Mouse (Mus musculus) limb, embryonic 11.5 days (tissue): ENCODE results near the gene Dusp1. TPM values are rescaled to one million over a fixed set of nuclear protein-coding genes. Genes with fewer than 3 reads are reported as not detected.
A peak's percentile ranks its signal among the peaks of the same experiment; 100 is the strongest.

Experiments used
- ATAC-seq: fragments of 200-750 bp; cut with Nextera tagmentation; 2 replicates; pipeline ENCODE4 v1.8.0; 2017; ENCODE audit warnings: low read depth; ENCODE audit not compliant: insufficient number of reproducible peaks, low FRiP score, low TSS enrichment
- DNase-seq: peaks from one replicate; pipeline ENCODE4 v3.0.0-alpha.2; 2015; ENCODE audit warnings: low spot score
- H3K27ac ChIP-seq: fragments of 300-500 bp; sonication (generic); replicated peaks from 2 replicates; pipeline ENCODE4 v1.5.1; 2014; ENCODE audit warnings: low read depth, mild to moderate bottlenecking, low read length
- H3K27me3 ChIP-seq: fragments of 300-500 bp; sonication (generic); 2 replicates; pipeline ENCODE4 v1.6.1; 2014; ENCODE audit warnings: mild to moderate bottlenecking, low read length, mixed read lengths; ENCODE audit not compliant: control insufficient read depth, insufficient read depth
- H3K36me3 ChIP-seq: fragments of 300-500 bp; sonication (generic); 2 replicates; pipeline ENCODE4 v1.6.1; 2014; ENCODE audit warnings: mild to moderate bottlenecking, low read length, moderate library complexity, mixed read lengths; ENCODE audit not compliant: control insufficient read depth, insufficient read depth
- H3K4me1 ChIP-seq: fragments of 300-500 bp; sonication (generic); 2 replicates; pipeline ENCODE4 v1.6.1; 2014; ENCODE audit warnings: low read length, mixed read lengths; ENCODE audit not compliant: control insufficient read depth, insufficient read depth
- H3K4me2 ChIP-seq: fragments of 300-500 bp; sonication (generic); 2 replicates; pipeline ENCODE4 v1.6.1; 2014; ENCODE audit warnings: low read depth, mild to moderate bottlenecking, moderate library complexity; ENCODE audit not compliant: severe bottlenecking
- H3K4me3 ChIP-seq: fragments of 300-500 bp; sonication (generic); 2 replicates; pipeline ENCODE4 v1.5.1; 2014; ENCODE audit warnings: low read depth, low read length
- H3K9ac ChIP-seq: fragments of 300-500 bp; sonication (generic); 2 replicates; pipeline ENCODE4 v1.6.1; 2014; ENCODE audit warnings: mild to moderate bottlenecking, low read length
- H3K9me3 ChIP-seq: fragments of 300-500 bp; sonication (generic); 2 replicates; pipeline ENCODE4 v1.6.1; 2016; ENCODE audit warnings: low read length; ENCODE audit not compliant: control insufficient read depth
- WGBS: fragments of 180-500 bp; shearing (Covaris S2); extraction: QIAGEN DNeasy Blood & Tissue Kit; methylation state at CpG from one replicate; pipeline ENCODE4 v1.1.7; 2014; 5-methylcytosine and 5-hydroxymethylcytosine counted together
- polyA plus RNA-seq: library from polyadenylated mRNA; unstranded; fragments of >200 nt; fragmentation: Nextera tagmentation; extraction: Ambion mirVana; gene quantifications from 2 replicates; pipeline ENCODE4 v1.2.1, GENCODE M21; 2014

Dusp1 gene
- polyA plus RNA-seq, 1 experiment from 2014 or later = 22.8 TPM

DNA sequence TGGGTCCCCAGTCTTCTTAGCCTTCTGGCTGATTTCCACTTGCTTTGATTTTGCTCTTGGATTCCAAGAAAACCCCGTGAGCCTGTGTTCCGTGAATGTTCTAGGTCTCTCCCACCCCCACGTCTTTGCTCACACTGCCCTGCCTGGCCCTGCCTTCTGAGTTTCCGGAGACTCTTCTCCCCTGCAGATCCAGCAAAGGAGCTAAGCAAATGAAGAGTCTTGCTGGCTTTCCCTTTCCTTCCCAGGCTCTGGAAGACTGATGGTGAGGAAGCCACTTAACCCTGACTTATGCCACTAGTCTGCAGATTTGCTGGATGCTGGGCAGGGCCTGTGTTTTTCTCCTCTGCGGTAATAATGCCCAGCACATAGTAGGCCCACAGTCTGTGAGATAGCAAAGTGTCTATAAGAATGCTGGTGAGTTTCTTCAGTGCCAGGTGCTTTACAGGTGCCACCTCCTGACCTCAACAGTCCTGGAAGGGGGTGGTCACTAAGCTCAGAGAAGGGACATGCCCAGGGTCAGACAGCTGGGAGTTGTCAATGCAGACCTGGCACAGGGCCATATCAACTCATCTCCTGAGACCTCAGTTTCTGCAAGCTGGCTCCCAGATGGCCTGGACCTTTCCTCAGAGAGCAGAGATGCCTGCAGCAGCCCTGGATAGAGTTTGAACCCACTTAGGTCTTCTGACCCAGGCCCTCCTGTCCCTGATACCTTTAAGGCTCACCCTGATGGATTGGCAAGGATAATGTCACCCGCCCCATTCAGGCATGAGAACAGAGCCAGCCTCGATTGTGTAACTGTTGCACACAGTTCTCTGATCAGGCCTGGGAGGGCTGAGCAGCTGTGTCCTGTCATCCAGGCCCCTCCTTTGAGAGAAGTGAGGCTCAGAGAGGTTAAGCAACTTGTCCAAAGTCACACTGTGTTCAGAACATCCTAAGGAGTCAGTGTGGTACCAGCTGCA lies 49.8 kb downstream of the Dusp1 start:
- DNase-seq = no peak
- Histone ChIP-seq H3K4me1 (peaks cover 1% of the 10 kb centered on the region; the same call in 1 of the 2 replicates), H3K4me2 (no peak overlapping the region), H3K4me3 (no peak overlapping the region), H3K9ac (no peak overlapping the region), H3K36me3 (no peaks in the 10 kb centered on the region), H3K9me3 (no peaks in the 10 kb centered on the region), H3K27me3 (no peaks in the 10 kb centered on the region), H3K27ac (no peak overlapping the region)
- WGBS = 66% methylated on average over 7 of the region's 7 CpGs
- ATAC-seq = no peak

DNA sequence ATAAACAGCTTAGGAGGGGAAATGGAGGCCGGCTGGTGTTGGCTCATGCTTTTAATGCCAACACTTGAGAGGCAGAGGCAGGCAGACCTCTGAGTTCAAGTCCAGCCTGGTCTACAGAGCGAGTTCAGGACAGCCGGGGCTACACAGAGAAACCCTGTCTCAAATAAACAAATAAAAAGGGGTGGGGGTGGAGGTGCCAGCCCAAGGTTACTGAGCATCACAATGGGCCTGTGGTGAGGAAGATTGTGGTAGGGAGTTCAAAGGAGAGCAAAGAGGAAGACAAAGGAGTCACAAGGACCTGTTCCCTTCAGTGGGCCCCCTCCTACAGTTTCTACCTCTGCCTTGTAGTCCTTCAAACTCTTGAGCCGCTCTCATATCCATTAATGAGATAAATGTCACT lies 50.7 kb downstream of the Dusp1 start:
- Histone ChIP-seq H3K27me3 (no peaks in the 10 kb centered on the region), H3K4me1 (peaks cover 9% of the 10 kb centered on the region; the same call in 1 of the 2 replicates), H3K27ac (no peak overlapping the region), H3K4me2 (no peak overlapping the region), H3K36me3 (peaks cover under 1% of the 10 kb centered on the region; the same call in 1 of the 2 replicates), H3K9ac (no peak overlapping the region), H3K4me3 (no peak overlapping the region), H3K9me3 (no peaks in the 10 kb centered on the region)
- 56% methylated on average over 4 of the region's 4 CpGs for WGBS
- DNase-seq = no peak
- no peak for ATAC-seq

DNA sequence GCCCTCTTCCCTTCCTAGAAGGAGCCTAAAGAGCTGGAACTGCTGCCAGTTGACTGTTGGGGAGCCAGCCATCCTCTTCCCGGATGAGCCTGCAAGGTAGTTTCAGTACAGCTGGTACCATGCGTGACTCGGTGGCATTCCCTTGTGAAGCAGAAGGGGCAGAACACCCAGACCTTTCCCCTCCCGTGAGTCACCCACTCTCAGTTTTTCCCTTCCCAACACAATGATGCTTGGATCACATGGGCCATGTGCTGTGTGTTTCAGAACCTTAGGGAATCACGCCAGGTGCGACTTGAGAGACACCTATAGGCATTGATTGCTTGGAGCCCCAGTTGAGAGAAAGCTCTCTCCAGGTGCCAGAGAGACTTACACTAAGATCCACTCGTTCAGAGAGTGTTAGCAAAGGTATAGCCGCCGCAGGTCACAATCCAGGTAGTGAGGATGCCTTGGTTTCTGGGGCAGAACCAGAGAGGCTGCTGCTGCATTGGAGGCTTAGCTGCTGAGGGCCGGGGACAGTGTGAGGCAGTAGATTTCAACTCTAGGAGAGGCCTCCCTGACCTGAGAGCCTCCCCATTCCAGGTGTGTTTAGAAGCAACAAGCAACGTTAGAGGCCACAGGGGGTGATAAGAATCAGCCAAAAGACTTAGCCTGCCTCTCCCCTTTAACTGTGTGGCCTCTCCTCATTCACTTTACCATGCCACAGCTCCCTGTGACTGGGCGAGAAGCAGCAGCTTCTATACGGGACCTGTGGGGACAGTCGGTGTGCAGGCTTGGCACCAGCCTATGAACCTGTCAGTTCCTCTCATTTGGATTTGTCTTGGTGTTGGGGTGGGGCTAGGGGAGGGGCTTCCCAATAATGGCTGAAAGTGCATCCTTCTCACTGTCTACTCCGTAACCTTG lies 51.5 kb downstream of the Dusp1 start:
- H3K9ac ChIP-seq = no peak overlapping the region; the same call in 1 of the 2 replicates
- 76% methylated on average over 15 of the region's 15 CpGs for WGBS
- no peak overlapping the region for H3K4me2 ChIP-seq
- H3K4me1 ChIP-seq = peaks cover 12% of the 10 kb centered on the region; the same call in 1 of the 2 replicates
- no peaks in the 10 kb centered on the region for H3K9me3 ChIP-seq
- DNase-seq = no peak
- H3K4me3 ChIP-seq = no peak overlapping the region
- no peak for ATAC-seq
- H3K27me3 ChIP-seq = no peaks in the 10 kb centered on the region
- H3K36me3 ChIP-seq = peaks cover 3% of the 10 kb centered on the region; the same call in 1 of the 2 replicates
- no peak overlapping the region for H3K27ac ChIP-seq

DNA sequence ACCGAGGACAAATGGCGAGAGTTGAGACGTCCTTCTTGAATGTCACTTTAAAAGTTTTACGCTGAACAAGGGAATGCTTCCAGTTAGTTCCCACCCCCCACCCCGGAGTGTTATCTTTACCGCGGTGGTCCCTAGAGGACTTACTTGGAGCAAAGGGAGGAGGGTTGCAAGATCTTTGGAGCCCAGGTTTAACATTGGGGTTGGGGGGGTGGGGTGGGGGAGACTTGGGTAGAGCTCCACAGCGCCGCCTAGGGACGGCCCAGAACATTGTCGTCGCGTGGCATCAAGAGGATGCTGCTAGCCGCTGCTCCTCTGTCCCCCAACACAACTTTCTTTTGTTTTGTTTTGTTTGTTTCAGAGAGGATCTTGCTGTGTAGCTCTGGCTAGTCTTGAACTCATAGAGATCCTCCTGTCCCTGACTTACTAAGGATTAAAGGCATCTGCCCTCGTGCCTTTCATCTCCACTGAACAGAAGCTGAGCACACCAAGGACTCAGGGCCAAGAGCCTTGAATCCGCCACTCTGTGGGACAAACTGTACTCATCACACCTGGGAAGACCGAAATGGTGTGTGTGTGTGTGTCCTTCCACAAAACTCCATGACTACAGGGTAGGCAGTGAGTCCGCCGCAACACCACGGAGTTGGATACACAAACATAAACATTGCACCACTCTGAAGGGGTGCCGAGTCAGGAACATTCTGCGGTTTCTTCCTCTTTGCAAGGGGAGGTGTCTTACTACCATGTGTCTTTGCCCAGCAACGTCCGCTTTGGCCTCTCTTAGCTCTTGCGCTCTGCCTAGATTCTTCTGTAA lies 52.8 kb downstream of the Dusp1 start:
- H3K9me3 ChIP-seq = no peaks in the 10 kb centered on the region
- peak; percentile 81 for DNase-seq
- no peak for ATAC-seq

DNA sequence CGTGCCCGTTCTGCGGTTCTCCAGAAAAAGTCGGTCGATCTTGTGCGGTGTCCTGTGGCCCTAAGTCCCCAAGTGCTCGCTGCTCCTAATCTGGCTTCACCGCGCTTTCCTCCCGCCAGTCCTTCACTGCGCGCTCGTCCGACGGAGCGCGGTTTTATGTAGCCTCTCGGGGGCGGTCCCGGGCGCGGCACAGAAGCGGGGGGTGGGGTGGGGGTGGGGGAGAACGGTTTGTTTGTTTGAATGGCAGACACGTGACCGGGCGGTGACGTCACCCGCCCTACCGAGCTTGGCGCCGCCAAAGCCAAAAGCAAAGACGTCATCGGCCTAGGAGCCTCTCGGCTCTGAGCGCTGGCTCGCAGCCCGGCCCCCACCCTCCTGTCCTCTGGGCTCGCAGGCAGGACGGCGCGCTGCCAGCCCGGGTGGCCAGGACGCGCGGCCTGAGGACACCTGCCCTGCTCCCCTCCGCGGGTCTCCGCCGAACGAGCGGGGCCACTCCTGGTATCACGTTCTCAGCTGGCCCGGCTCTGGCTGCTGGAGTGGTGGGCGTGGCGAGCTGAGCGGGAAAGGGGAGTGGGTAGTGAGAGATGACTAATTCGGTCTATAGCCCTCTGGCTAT lies 53.5 kb downstream of the Dusp1 start:
- peak overlapping the region; percentile 94 for H3K9ac ChIP-seq
- no peaks in the 10 kb centered on the region for H3K27me3 ChIP-seq
- under 1% methylated on average over 58 of the region's 58 CpGs for WGBS
- H3K9me3 ChIP-seq = no peaks in the 10 kb centered on the region
- peaks cover 18% of the 10 kb centered on the region; the same call in 1 of the 2 replicates for H3K4me1 ChIP-seq
- H3K4me3 ChIP-seq = peak overlapping the region; percentile 75
- ATAC-seq (peak; percentile 89), DNase-seq (peak; percentile 94)
- peaks cover 3% of the 10 kb centered on the region; the same call in 1 of the 2 replicates for H3K36me3 ChIP-seq
- H3K4me2 ChIP-seq = peak overlapping the region; percentile 73
- peak overlapping the region; percentile 96 for H3K27ac ChIP-seq

More for the DNA sequence above, 52.8 kb downstream of the Dusp1 start:
- WGBS = 26% methylated on average over 25 of the region's 25 CpGs
- Histone ChIP-seq H3K4me2 (peak overlapping the region; percentile 73), H3K4me1 (peaks cover 12% of the 10 kb centered on the region; the same call in 1 of the 2 replicates), H3K27me3 (no peaks in the 10 kb centered on the region), H3K36me3 (peaks cover 3% of the 10 kb centered on the region; the same call in 1 of the 2 replicates), H3K4me3 (peak overlapping the region; percentile 75), H3K9ac (peak overlapping the region; percentile 94), H3K27ac (peak overlapping the region; percentile 96)

DNA sequence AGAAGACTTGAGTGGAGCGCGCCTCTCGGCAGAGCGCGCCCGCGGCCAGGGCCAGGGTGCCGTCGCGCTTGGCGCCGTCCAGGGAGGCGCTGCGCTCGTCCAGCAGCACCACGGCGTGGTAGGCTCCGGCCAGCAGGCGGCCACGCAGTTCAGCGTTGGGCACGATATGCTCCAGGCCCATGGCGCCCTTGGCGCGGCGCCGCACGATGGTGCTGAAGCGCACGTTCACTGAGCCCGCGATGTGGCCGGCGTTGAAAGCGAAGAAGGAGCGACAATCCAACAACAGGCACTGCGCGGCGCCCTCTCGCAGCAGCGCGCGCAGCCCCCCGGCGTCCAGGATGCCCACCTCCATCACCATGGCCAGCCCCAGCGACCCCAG lies 54.0 kb downstream of the Dusp1 start:
- DNase-seq (peak; percentile 84), ATAC-seq (peak; percentile 72)

DNA sequence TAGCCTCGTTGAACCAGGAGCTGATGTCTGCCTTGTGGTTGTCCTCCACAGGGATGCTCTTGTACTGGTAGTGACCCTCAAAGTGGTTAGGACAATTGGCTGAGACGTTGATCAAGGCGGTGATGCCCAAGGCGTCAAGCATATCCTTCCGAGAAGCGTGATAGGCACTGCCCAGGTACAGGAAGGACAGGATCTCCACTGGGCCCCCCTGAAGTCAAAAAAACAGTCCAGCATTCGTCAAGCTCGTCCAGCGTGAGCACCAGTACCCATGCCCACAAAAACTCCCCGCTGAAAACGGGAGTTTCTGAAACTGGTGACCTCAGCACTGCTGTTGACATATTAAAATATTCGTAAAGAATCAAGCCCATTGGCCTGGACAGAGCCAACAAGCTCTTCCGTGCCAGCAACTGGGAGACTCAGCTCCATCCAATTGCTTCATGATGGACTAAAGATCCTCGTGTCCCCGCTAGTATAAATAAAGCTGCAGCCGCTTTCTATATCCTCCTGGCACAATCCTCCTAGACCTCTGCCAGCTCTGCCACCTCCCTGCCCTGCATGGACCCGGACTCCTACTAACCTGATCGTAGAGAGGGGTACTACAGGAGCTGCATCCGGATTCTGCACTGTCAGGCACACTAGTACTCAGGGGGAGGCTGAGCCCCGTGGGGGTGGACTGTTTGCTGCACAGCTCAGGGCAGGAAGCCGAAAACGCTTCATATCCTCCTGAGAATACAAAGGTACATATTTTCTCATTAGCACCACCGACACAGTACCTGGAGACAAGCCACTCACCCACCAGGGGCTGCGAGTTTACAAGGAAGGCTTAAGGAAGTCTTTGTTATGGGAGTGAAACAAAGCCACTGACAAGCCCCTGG lies 54.7 kb downstream of the Dusp1 start:
- Histone ChIP-seq H3K27me3 (no peaks in the 10 kb centered on the region), H3K4me1 (peaks cover 23% of the 10 kb centered on the region; the same call in 1 of the 2 replicates), H3K36me3 (peaks cover 3% of the 10 kb centered on the region; the same call in 1 of the 2 replicates), H3K27ac (peak overlapping the region; percentile 96), H3K9ac (peak overlapping the region; percentile 94), H3K4me3 (peak overlapping the region; percentile 75), H3K4me2 (peak overlapping the region; percentile 73), H3K9me3 (no peaks in the 10 kb centered on the region)
- 29% methylated on average over 24 of the region's 24 CpGs for WGBS
- DNase-seq (peak; percentile 58), ATAC-seq (no peak)

More for the DNA sequence above, 54.0 kb downstream of the Dusp1 start:
- Histone ChIP-seq H3K27ac (peak overlapping the region; percentile 96), H3K4me1 (peaks cover 20% of the 10 kb centered on the region; the same call in 1 of the 2 replicates), H3K9ac (peak overlapping the region; percentile 94), H3K9me3 (no peaks in the 10 kb centered on the region), H3K4me2 (peak overlapping the region; percentile 73), H3K4me3 (peak overlapping the region; percentile 75), H3K27me3 (no peaks in the 10 kb centered on the region), H3K36me3 (peaks cover 3% of the 10 kb centered on the region; the same call in 1 of the 2 replicates)
- under 1% methylated on average over 46 of the region's 46 CpGs for WGBS
